In the genomic region with DNA sequence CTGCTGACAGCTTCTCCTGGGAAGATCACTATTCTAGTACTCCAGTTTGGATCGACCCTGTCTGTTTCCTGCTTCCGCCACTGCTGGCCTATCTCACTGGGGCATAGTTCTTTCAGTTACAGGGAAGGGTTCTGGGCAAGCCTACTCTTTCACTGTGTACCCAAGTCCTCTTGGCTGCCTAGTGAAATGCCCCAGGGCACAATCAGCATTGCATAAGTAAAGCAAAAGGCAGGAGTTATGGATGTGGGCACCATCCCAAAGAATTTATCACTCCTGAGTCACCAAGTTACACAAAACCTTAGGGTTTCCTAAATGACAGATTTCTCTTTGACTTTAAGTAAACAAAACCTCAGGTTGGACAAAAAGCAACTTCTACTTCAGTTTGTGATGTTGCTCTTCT, we compare ENCODE assay signal across 10 mouse cellular contexts. TPM values are rescaled to one million over a fixed set of nuclear protein-coding genes. Genes with fewer than 3 reads are reported as not detected.
DNase-seq lines count a peak whose midpoint lies in the region; TF ChIP-seq lines count a peak whose summit lies in the region.
"Had no signal": no experiment of that assay in that cellular context is flagged by ENCODE, and none has a peak within 500 bp of the region (broad histone marks: within the 10 kb centered on the region; RNA-seq: fewer than 3 reads in every experiment).

No protein-coding gene starts in this region.

- H3K27me3 ChIP-seq in liver, adult 2 months (ENCODE audit: control insufficient read depth, insufficient read depth, low read length) = no peaks in the 10 kb centered on the region

- H3K79me2 ChIP-seq in liver, adult 2 months (ENCODE audit: control insufficient read depth, insufficient read depth, low read length) = no peaks in the 10 kb centered on the region; the same call in 1 of the 2 replicates

- H3K4me1 ChIP-seq in liver, adult 2 months (ENCODE audit: control insufficient read depth, insufficient read depth, low read length) = peaks cover 17% of the 10 kb centered on the region
- H3K4me1 ChIP-seq: neural tube, embryonic 15.5 days had no signal

- no peak for TF ChIP-seq CTCF in liver, adult 2 months (IDR thresholded peaks at IDR 0.05; ENCODE audit: low read depth, low read length)

- no peaks in the 10 kb centered on the region for H3K36me3 ChIP-seq in liver, adult 2 months (ENCODE audit: control insufficient read depth, insufficient read depth, low read length)
- H3K36me3 ChIP-seq: midbrain, embryonic 12.5 days; neural tube, embryonic 15.5 days had no signal

- DNase-seq in adrenal gland, adult (ENCODE audit: inconsistent age in 2 of 2, low spot score in 1 of 2) = peak; percentile 76 to 92
- no peak for DNase-seq in adrenal gland, postnatal 4 days (ENCODE audit: low spot score in 2 of 2)
- peak; percentile 100 for DNase-seq in liver, adult 2 months (ENCODE audit: extremely low read depth, low read depth, low spot score)
- DNase-seq in liver = no peak
- DNase-seq in brain, adult 2 months (ENCODE audit: low read depth, low spot score) = peak; percentile 39
- peak; percentile 73 for DNase-seq in lung, postnatal 36 days
- DNase-seq in T-cell, adult 2 months (ENCODE audit: low spot score) = no peak
- no peak for DNase-seq in thymus, postnatal 14 days

- H3K9ac ChIP-seq in liver, adult 2 months (ENCODE audit: low read depth, low read length) = no peak overlapping the region
- H3K9ac ChIP-seq: midbrain, embryonic 12.5 days; neural tube, embryonic 15.5 days had no signal

- WGBS in liver, adult 2 months = 13% methylated on average over 2 of the region's 2 CpGs

- no peak overlapping the region for H3K4me3 ChIP-seq in liver, adult 2 months (ENCODE audit: insufficient read depth, low read depth, low read length)
- H3K4me3 ChIP-seq: midbrain, embryonic 12.5 days; neural tube, embryonic 15.5 days had no signal

- no peak for TF ChIP-seq POLR2A in liver, adult 2 months (IDR thresholded peaks at IDR 0.05; ENCODE audit: extremely low read depth, insufficient read depth, low read length)

- peak overlapping the region; percentile 67 for H3K27ac ChIP-seq in liver, adult 2 months (replicated peaks; ENCODE audit: insufficient read depth, low read depth, low read length)
- H3K27ac ChIP-seq: midbrain, embryonic 12.5 days; neural tube, embryonic 15.5 days had no signal

RNA-seq across cellular contexts. Expression of a gene that starts 6.3 kb away (rescaled TPM):
- total RNA-seq in adrenal gland, postnatal 4 days (2021) = 10 to 100 TPM; 67.2 to 77.2 TPM
- total RNA-seq in liver, adult 2 months (2014; rRNA removed) = 62.5 and 82.7 TPM in 2 replicates
- 97.8 and 112 TPM in 2 replicates for polyA plus RNA-seq in liver, adult 2 months (2012; rRNA removed)

RNA-seq across cellular contexts. Expression of a gene that starts 37.5 kb away (rescaled TPM):
- total RNA-seq in adrenal gland, postnatal 4 days (2021) = 10 to 100 TPM; 72.1 to 74.5 TPM
- total RNA-seq in liver, adult 2 months (2014; rRNA removed) = 119 TPM in 2 replicates
- 127 and 162 TPM in 2 replicates for polyA plus RNA-seq in liver, adult 2 months (2012; rRNA removed)

Comparison
In these comparisons a context has a peak if more than half of its experiments do, and no peak if none do; other contexts are left out.
1. DNase-seq: peak in adrenal gland, adult (2 of 2), liver, adult 2 months (single experiment), brain, adult 2 months (single experiment) and lung, postnatal 36 days (single experiment); none in adrenal gland, postnatal 4 days (0 of 2), liver (single experiment), T-cell, adult 2 months (single experiment) and thymus, postnatal 14 days (single experiment).